Mouse (Mus musculus) CH12.LX (cell line): ENCODE results near the gene Rhoq.

Source experiments
- CTCF ChIP-seq, 2 experiments: IDR thresholded peaks in 1 of 2; conservative IDR thresholded peaks in 1 of 2; 2 replicates each; pipeline ENCODE4 v1.5.1; 2011 to 2012; ENCODE audit warnings: low read depth in 2 of 2, low read length in 2 of 2, improper control_type of control experiment in 1 of 2, inconsistent platforms in 1 of 2, mild to moderate bottlenecking in 1 of 2, moderate library complexity in 1 of 2
- EP300 ChIP-seq: IDR thresholded peaks from 2 replicates; pipeline ENCODE4 v1.6.1; 2011; ENCODE audit warnings: low read length, improper control_type of control experiment
- GABPA ChIP-seq: IDR thresholded peaks from 2 replicates; pipeline ENCODE4 v1.6.1; 2012; ENCODE audit warnings: low read depth, low read length, improper control_type of control experiment, inconsistent platforms; ENCODE audit not compliant: insufficient replicate concordance

DNA sequence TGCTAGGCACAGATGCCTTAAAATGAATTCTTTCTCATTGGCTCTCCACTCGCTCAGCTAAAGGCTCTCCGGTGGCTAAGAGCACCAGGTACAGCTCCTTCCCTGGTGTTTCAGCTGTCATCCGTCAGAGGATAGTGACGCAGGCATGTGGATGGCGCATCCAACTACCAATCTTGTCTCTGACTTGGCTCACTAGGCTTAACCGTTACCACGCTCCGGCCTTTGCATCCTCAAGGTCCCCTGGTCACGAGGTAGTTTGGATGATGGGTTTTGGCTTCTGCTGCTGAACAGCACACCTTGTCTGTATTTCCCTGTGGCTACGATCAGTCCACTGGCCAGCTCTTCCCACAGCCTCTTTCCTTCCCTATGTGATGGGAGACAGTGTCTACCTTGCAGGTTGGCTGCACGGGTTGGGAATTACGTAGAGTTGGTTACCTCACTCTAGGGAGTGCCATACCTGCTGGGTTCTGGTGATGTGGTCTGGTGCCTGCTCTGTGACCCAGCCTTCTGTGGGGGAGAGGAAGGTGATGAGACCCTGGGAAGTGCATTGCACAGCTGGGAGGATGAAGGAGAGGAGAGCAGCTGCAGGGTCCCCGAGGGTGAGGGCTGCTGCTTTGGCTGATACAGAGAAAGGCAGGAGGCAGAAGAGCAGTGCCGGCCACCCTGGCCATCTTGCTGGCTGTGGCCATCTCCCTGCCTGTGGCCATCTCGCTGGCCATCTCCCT lies 7.3 kb downstream of the Rhoq start:
- no peak for TF ChIP-seq EP300
- TF ChIP-seq CTCF (conservative IDR thresholded peaks at IDR 0.05 in 1 of 2, IDR thresholded peaks at IDR 0.05 in 1 of 2; ENCODE audit: low read depth in 2 of 2, low read length in 2 of 2) = no peak
- no peak for TF ChIP-seq GABPA
